Mouse (Mus musculus) kidney, postnatal 25 days (tissue): ENCODE results near the gene 1700012B07Rik.

Experiments used
- DNase-seq, 2 experiments: peaks; one replicate each; pipeline ENCODE4 v3.0.0; 2021; ENCODE audit warnings: mixed read lengths in 2 of 2

1700012B07Rik gene

DNA sequence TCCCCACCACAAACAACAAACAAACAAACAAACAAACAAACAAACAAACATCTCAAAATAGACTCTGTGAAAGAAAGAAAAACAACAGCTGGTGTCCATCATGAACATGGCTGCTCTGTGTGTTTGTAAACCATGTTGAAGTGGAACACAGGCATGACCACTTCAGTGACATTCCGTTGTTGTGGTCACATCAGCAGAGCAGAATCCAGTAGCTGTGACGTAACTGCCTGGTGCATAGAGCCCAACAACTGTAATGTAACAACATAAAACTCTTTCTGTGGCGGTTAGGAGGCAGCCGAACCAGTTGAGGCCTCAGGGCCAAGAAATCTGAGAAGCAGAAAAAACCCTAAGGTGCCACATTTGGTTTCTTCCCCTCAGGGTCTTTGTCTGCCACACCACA lies 17.8 kb upstream of the 1700012B07Rik start:
- DNase-seq, result no peak

DNA sequence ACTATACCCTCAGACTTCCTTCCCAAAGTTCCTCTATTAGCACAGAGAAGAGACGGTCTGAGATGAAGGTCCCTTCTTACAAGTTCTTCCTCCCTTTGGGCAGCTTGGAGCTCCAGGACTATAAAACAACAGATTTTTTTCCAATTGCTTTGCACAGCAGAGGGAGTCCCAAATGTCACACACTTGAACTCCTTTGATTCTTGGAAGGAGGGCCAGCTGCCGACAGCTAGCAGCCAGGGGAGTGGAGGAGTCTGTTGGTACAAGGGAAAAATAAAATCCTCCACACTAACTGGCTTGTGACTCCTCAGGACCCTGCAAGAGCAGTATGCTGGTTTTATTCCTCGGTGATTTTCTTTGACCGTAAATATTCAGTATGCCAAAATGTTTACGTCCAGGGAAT lies 16.6 kb upstream of the 1700012B07Rik start:
- no peak for DNase-seq

- DNase-seq, result no peak
Measured at GRCm38 (mm10) chr11:109830368-109830767, 2.5 kb upstream of the 1700012B07Rik start.

- DNase-seq, result no peak
Measured at GRCm38 (mm10) chr11:109822280-109822679, 5.6 kb downstream of the 1700012B07Rik start.

DNA sequence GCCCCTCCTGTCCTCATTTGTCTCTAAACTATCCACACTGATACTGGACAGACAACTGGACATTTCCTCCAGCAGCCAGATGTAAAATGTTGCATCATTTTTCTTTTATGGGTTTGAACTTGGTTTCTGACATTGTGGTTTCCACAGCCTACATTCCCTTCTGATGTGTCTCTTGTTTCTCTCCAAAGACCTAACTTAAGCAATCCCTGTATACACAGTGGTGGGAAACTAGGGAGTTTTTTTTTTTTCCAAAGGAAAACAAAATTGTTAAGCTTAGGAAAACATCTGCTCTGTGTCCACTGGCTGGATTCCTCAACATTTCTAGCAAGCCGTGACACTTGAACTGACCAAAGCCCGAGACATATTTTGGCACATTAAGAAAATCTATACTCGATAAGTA lies 10.4 kb downstream of the 1700012B07Rik start:
- DNase-seq, result no peak

DNA sequence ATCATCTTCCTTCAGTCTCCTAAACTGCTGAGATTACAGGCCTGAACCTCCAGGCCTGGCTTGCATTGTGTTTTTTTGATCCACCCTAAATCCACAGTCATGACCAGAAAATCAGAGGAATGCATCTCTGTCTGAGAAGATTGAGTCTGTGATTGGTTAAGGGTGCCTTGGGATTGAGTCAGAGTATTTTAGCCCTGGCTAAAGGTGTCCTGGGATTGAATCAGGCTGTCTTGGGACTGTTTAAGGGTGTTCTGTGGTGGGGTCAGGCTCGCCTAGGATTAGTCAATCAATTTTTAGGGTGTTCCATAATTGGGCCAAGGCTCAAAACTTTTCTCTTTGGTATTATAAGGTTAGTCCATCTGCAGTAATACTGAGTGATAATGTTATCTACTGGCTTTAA lies 10.9 kb downstream of the 1700012B07Rik start:
- no peak for DNase-seq

DNA sequence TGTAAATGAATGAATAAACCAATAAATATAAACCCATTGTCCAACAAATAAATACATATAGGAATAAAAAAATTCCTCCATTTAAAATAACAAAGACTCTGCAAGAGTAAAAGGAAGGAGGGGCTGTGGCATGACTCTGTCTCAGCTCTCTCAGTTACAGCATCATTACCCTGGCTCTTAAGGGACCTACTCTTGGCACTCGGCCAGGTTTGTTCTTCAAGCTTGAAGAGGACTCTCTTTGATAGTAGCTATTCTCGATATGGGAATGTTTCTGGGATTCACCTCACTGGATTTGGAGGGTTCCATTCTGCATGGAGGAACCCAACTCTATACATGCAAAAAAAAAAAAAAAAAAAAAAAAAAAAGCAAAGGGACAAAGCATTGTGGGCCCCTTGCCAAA lies 16.1 kb downstream of the 1700012B07Rik start:
- DNase-seq, result peak in 1 of 2 experiments; percentile 47

DNA sequence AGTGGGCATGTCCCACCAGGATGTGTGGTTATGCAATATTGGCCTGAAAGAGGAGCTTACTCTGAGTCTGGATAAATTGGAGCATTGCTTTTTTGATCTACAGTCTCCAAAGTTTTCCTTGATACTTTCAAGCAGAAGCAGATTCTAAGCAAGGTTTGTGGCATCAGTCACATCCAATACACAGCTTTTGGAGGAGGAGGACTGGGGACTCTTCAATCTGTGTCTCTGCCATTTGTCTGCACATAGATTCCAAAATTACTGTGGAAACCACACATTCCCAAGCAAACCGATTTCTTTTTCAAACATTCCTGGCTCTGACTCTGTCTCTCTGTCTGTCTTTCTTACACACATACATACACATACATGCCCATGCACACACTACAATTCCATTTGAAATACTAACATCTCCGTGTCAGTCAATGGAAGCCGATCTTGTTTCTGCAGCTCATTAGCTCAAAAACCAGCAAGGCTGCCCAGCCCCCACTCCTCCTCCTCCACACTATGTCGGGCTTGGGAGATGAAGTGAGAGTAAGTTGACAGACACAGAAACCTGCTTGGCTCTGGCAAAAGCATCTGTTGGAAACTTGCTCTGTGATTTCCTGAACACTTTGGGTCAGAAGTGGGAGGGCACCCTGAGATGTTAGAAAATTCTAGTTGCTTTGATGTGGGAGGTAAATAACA lies 18.5 kb downstream of the 1700012B07Rik start:
- DNase-seq, result no peak

- DNase-seq, result no peak
Measured at GRCm38 (mm10) chr11:109801515-109801914, 26.3 kb downstream of the 1700012B07Rik start.

DNA sequence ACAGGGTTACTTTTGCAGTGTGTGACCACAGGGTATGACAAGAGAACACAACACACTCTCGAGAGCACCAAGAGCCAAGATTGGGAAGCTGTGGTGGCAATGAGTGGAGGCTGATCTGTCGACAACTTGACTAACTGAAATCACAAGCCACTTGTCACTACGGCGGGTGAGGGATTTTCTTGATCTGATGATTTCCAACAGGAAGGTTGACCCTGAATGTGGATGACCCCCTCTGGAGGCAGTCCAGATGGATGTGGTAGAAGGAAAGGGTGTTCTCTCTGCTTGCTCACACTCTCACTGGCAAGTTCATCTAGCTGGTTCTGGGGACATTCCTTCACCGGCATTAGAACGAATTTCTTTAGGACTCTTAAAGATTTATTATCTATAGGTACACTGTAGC lies 30.3 kb downstream of the 1700012B07Rik start:
- no peak for DNase-seq

- no peak for DNase-seq
Measured at GRCm38 (mm10) chr11:109795536-109795935, 32.3 kb downstream of the 1700012B07Rik start.

GRCm38 (mm10) chr11:109793578-109793977 lies 34.3 kb downstream of the 1700012B07Rik start:
- no peak for DNase-seq

DNA sequence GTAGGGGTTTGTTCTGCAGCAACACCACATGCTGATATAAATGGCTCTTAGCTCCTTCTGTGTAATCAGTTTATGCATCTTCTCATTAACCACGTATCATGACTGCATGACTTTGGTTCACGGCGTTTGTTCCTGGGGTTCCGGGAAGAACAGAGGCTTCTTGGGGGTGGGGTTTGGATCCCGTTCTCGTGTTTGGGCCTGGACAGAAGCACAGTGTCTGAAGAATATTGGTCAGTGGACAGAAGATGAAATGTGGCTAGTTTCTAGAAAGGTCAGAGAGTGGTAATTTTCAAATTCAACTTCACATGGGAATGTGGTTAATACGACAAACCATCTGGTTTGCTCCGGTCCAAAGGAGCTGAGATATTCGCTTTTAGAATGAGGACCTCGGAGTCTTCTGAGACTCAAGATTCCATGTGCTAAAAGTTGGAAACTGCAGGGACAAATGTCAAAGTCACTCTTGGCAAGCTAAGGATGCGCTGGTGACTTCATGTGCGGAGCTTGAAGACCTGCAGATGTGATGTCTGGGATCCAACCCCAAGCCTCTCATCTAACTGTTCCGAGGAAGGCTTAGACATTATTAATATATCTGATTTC lies 35.3 kb downstream of the 1700012B07Rik start:
- DNase-seq, result no peak

GRCm38 (mm10) chr11:109791965-109792364 lies 35.9 kb downstream of the 1700012B07Rik start:
- DNase-seq, result no peak

DNA sequence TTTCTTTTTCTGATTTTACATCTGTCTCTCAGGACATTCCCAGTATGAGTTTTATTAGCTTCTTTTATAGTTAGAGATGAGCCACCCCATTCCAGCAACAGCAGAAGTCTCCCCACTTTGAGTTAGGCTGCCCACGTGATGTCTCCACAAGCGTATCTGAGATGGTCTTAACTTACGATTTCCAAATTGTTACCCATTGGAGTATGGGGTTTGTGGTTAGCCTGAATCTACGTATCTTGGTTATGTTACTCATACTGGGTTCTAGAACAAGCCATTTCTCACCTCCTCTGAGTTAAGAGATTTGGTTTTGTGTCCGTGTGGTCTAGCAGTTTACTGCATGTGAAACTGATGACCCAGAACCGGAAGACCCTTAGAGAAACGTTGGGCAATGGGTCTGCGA lies 37.6 kb downstream of the 1700012B07Rik start:
- no peak for DNase-seq

GRCm38 (mm10) chr11:109785392-109785791 lies 42.5 kb downstream of the 1700012B07Rik start:
- DNase-seq, result no peak

DNA sequence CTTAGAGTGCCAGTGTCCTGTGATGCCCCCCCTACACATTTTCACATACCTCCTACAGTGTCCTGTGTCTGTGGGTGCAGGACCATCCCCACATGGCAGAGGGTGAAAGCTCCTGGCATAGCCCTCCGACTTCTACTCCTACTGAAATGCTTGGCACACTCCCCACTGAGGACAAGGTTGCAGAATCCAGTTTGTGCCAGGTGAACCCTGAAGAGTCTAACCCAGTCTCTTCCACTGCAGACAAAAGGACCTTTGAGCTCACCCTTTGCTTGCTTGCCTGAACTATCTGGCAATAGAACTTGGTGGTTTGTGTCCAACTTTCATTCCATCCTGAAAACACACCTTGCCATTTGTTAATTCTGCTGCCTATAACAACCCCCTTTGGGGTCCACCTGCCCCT lies 56.5 kb downstream of the 1700012B07Rik start:
- DNase-seq, result peak; percentile 49 to 64

- no peak for DNase-seq
Measured at GRCm38 (mm10) chr11:109770185-109770584, 57.7 kb downstream of the 1700012B07Rik start.

- DNase-seq, result no peak
Measured at GRCm38 (mm10) chr11:109769091-109769490, 58.8 kb downstream of the 1700012B07Rik start.

GRCm38 (mm10) chr11:109760063-109760462 lies 67.8 kb downstream of the 1700012B07Rik start:
- no peak for DNase-seq

DNA sequence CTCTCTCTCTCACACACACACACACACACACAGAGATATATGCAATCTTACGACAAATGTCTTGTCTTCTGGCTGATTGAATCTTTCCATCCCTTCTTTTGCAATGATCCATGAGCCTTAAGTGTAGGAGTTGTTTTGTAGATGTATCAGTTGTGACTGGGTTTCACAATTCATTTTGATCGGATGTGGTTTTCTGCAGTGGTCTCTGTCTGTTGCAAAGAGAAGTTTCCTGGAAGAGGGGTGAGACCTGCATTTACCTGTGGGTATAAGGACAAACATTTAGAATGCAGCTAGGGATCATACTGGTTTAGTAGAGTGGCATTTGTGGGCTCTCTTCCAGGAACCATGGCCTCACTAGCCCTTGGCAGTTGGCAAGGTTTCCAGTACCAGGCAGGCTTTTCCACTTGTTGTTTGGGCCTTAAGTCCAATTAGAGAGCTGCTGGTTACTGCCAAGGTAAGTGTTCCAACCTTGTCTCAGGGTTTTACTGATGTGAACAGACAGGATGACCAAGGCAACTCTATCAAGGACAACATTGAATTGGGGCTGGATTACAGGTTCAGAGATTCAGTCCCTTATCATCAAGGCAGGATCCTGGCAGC lies 69.1 kb downstream of the 1700012B07Rik start:
- DNase-seq, result peak; percentile 43 to 58

- DNase-seq, result no peak
Measured at GRCm38 (mm10) chr11:109754105-109754602, 73.7 kb downstream of the 1700012B07Rik start.

GRCm38 (mm10) chr11:109751636-109752603 lies 75.9 kb downstream of the 1700012B07Rik start:
- DNase-seq, result no peak
